Mouse (Mus musculus): ENCODE results near the gene Upf1. TPM values are rescaled to one million over a fixed set of nuclear protein-coding genes. Genes with fewer than 3 reads are reported as not detected.
A peak's percentile ranks its signal among the peaks of the same experiment; 100 is the strongest.

Gene Upf1
- polyA plus RNA-seq, 1 experiment: 30.8 TPM

DNA sequence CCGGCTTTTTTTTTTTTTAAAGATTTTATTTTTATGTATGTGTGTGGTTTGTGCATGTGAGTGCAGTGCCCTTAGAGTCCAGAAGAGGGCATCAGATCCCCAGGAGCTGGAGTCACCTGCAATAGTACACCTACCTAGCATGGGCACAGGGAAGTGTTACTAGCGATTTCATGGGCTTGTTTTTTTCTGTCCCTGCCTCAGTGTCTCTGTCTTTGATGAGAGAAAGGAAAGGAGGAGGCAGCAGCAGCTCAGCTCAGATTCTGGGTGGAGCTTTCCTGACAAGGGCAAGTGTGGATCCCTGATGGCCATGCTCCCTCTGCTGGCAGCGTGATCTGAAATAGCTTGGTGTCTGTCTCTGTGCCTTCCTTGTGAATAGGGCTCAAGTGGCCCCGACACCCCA, 7.7 kb upstream of the Upf1 start:
- DNase-seq (ENCODE audit: extremely low spot score in 1 of 2, low spot score in 1 of 2): no peak

DNA sequence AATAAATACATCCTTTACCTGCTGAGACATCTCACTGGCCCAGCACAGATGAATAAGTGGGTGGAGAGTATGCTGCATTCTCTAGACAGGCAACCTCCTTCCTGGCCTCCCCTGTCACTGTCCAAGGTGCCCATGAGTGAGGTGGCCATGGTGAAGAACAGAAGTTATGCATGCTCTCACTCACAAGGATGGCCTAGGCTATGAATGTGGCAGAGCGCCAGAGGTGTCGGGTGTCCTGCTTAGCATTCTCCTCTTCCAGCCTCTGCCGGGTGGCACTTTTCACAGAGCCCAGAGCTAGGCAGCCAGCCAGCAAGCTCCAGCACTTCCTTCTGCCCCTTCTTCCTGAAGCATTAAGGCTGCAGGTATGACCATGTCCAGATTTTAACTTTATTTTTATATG, 6.3 kb upstream of the Upf1 start:
- DNase-seq (ENCODE audit: extremely low spot score in 1 of 2, low spot score in 1 of 2): no peak

DNA sequence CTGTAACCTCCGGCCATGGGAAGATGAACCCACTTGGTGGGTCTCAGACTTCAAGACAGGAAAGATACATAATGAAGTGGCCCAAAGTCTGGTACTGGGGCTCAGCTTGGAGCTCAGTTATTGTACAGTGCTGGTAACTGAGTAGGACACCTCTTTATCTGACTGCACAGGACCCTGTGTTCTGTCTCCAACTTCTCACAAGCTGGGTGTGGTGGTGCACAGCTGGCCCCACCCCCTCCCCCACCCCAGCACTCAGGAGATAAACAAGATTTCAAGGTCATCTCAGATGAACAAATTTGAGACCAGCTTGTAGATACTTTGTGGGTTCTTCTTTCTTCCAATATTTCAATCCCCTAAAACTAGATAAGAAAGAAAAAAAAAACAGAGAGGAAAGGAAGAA, 3.0 kb upstream of the Upf1 start:
- DNase-seq (ENCODE audit: extremely low spot score in 1 of 2, low spot score in 1 of 2): no peak

DNA sequence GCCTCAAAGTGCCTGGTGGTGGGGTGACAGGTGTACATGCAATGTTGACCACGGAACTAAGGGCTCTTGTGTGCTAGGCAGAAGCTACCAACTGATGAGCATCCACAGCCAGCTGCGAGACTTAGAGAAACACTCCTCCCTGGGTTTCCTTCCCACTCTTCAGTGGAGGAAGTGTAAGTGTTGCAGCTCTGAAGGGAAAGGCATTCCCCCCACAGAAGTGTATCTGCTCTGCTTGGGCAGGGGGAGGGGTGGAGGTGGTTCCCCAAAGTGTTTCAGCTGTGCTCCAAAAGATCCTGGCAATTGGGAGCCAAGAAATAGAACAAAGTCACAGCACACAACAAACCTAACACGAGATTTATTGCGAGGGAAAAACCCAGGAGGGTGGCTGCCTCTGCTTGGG, 926 bp upstream of the Upf1 start:
- DNase-seq (ENCODE audit: extremely low spot score in 1 of 2, low spot score in 1 of 2): peak; percentile 66 to 73

DNA sequence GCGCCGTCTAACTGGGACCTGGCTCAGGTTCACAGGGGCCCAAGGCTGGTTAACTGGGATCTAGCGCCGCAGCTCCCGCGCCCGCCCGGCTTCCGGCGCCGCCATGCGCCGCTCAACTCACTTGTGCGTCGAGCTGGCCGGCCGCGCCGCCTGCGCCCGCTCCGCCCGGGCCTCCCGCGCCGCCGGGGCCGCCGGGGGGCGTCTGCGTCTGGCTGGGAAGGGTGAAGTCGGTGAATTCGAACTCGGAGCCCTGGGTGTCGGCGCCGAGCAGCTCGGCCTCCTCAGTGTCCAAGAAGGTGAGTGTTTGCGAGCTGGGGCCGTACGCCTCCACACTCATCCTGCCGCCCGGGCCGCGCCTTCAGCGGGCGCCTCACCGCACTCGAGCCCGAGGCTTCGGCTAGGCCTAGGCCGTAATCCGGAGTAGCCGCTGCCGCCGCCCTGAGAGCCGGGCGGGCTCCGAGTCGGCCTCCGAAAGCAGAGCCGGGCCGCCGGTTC, 374 bp downstream of the Upf1 start:
- DNase-seq (ENCODE audit: extremely low spot score in 1 of 2, low spot score in 1 of 2): no peak

DNA sequence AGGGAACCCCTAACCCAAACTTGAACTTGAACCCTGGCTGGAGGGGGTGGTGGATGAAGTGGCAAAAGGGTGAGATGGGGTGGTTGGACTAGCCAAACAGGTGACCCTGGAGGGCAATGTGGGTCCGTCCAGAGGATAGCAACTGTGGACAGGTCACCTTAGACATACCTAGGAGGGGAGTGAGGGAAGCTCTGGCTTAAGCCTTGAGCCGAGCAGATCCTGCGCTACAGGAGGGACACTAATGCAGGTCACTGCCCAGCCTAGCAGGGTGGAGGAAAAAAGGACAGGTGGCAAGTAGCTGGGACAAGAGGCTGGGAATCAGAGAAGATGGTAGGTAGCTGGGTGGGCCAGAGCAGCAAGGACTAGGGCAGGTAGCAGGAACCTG, 1.1 kb downstream of the Upf1 start:
- no peak for DNase-seq (ENCODE audit: extremely low spot score in 1 of 2, low spot score in 1 of 2)

DNA sequence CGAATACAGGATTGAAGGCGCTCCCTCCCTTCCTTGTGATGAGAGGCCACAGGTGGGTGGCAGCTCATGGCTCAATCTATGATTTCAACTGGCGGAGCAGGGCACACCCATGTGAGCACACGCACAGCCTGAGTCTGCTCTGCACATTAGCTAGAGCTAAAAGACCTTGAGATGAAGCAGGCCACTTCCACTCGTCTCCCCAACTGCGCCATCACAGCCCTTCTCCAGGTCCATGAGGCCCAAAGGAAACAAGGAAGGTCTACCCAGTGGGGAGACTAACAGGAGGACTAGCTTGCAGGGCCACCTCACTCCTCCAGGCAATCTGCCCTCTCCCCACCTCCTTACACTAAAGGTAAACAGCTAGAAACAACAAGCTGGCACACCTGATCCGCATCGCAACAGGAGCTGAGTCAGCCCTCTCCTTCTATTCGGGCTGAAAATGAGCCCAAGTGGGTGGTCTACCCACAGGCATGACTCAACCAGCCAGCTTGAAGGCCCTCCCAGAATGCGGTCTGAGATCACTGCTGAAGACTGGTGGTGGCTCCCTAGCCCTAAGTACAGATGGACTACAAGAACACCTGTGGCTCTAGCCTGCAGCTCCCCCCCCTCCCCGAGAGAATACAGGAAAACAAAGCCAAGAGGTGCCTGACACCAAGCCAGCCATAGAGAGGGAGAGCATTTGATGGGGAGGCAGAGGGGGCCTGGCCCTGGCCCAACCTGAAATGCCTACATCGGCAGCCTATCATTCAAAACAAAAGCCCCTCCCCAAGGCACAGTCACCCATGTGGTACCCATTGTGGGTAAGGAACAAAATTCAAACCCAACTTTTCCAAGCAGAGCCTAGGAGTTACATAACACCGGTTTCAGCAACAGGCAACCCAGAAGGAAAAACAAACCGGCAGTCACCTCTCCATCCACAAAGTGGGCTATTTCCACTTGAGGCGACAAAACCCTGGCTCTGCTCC, 1.8 kb downstream of the Upf1 start:
- peak in 1 of 2 experiments; percentile 49 for DNase-seq (ENCODE audit: extremely low spot score in 1 of 2, low spot score in 1 of 2)

DNA sequence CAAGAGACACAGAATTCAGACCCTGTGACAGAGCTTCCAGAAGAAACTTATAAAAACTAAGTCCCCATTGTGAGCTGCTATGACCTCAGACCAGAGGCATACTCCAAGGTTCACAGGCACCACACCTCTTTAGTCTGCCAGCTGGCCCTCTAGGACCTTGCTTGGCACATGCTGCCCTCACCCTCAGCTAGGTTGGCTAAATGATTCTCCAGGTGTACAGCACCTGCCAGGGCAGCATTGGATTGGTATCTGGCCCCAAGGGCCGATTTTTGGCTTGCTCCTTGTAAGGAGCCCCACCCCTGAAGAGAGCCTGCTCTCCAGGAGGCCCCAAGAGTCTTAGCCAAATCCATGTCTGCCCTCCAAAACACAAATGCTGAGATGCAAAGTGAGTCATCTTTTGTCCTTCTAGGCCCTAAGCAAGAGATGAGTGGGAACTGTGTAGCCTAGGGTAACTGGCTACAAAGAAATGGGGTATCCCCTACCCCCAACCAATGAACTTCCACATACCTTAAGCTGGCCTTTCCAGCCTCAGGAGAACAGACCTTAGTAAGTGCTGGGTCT, 5.1 kb downstream of the Upf1 start:
- DNase-seq (ENCODE audit: extremely low spot score in 1 of 2, low spot score in 1 of 2): no peak

DNA sequence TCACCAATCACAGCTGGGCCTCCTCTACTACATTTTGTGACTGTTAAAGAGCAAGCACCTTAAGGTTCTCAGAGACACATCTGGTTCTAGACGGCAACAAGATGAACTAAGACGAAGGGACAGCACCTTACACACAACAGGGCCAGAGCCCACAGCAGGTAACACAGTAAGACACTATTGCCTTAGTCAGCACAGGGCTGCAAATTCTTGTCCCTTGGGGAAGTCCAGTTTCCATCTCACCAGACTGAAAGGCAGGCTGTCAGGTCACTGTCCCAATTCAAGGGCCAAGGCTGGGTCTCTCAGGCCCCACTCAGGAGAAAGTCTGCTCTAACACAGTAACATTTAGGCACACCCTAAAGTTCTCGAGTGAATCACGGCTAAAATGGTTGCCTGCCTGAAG, 5.6 kb downstream of the Upf1 start:
- no peak for DNase-seq (ENCODE audit: extremely low spot score in 1 of 2, low spot score in 1 of 2)

DNA sequence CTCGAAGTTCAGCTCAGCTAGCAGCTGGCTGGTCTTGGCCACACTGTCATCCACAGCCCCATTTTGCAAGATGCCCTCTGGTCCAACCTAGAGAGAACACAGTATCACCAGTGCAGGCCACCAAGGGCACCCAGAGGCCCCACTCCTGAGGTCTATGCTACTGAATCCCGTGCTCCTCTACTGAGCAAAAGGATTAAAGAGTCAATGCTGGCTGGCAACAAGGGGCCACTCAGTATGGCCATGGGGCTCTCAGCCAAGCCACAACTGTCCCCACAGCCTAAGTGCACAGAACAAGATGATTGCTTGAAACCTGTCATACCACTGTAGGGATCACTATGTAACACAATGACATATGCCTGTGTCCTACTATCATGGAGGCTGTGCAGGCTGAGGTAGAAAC, 8.8 kb downstream of the Upf1 start:
- DNase-seq (ENCODE audit: extremely low spot score in 1 of 2, low spot score in 1 of 2): no peak

DNA sequence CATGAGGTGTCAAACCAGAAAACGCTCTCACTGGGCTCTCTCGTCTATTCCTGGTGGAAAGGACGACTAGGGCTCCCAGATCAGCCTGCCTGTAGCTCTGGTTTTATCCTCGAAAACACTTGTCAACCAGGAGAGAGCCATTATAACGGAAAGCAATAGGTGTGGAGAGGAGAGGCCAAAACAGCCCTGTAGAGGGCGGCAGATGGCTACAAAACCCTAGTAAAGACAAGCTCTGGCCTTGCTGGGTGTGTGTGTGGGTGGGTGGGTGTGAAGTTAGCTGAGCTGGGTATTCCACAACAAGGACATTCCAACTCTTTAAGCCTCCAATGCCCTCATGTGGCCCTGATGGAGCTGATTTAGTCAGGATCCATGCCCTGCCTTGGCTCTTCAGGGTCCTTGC, 9.4 kb downstream of the Upf1 start:
- DNase-seq (ENCODE audit: extremely low spot score in 1 of 2, low spot score in 1 of 2): peak in 1 of 2 experiments; percentile 63

DNA sequence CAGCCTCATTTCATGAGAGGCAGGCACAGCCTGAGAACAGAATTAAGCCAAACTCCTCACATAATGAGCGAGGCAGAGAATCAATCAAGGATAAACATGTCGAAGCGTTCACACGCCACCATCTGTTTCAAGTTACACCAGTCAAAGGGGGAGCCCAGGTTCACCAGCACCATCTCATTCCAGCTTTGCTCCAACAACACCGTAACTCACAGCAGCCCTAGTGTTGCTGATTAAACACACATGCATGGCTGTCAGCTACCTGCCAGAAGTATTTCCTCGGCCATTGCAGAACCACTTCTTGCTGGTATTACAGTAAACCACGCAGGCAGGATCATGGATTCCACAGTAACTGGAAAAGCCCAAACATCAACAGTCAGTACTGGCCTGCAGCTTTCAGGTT, 10.0 kb downstream of the Upf1 start:
- DNase-seq (ENCODE audit: extremely low spot score in 1 of 2, low spot score in 1 of 2): no peak

DNA sequence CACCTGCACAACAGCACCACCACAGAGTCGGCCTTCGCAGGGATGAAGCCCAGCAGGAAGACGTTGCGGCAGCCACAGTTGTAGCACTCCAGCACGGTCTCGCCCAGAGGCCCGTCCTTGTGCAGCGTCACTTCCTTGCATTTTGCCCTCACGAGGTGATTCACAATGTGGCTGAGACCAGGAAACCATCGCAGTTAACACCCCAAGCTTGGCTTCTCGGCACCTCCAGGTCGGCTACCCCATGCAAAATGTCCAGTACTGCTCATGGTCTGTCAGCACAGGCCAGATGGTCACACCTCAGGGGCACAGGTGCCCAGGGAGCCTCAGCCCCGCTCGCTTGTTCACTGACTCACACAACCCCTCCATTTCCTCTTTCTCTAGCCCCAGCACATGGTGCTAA, 11.1 kb downstream of the Upf1 start:
- no peak for DNase-seq (ENCODE audit: extremely low spot score in 1 of 2, low spot score in 1 of 2)

DNA sequence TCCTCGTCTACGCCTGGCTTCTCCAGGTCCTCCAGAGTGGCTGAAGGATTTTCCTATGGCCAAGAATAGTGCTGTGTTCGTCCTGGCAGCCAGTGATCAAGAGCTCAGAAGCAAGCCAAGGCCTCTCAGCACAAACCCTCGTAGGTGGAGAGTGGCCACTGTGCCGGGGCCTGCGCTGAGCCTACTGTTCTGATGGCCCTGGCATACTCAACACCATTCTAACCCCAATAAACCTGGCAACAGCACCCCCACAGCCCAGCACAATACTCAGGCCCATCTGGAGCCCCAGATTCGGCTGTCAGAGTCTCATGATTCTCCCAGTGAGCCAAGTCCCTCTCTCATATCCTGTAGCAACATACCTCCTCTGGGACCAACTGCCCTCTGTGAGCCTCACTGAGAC, 12.4 kb downstream of the Upf1 start:
- no peak for DNase-seq (ENCODE audit: extremely low spot score in 1 of 2, low spot score in 1 of 2)

DNA sequence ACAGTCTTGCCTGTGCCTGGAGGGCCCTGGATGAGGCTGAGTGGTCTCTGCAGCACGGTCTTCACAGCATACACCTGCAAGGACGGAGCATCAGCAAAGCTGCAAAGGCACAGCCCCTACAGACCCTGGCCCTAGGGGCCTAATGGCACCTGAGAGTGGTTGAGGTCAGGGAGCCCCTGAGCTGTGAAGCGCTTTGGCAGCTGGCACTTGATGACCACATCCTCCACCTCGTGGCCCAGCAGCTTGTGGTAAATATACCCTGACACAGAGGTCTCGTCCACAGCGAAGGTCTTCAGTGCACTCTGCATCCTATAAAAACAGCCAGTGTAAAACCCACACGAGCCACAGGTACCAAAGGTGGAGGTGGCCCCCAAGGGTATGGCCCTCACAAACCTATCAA, 14.1 kb downstream of the Upf1 start:
- no peak for DNase-seq (ENCODE audit: extremely low spot score in 1 of 2, low spot score in 1 of 2)

DNA sequence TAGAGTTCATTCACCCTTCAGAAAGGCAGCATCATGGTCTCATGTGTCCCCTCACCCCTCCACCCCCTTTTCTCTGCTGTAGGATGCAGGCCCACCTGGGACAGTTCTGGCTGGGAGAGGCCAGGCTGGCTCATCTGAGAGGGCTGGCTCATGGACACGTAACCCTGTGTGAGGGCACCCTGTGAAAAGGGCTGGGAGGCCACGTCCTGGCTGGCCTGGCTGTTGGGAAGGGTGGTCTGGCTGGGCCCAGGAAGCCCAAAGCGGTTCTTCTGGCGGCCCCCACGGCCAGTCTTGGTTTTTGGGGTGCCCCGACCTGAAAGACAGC, 20.2 kb downstream of the Upf1 start:
- DNase-seq (ENCODE audit: extremely low spot score in 1 of 2, low spot score in 1 of 2): no peak

DNA sequence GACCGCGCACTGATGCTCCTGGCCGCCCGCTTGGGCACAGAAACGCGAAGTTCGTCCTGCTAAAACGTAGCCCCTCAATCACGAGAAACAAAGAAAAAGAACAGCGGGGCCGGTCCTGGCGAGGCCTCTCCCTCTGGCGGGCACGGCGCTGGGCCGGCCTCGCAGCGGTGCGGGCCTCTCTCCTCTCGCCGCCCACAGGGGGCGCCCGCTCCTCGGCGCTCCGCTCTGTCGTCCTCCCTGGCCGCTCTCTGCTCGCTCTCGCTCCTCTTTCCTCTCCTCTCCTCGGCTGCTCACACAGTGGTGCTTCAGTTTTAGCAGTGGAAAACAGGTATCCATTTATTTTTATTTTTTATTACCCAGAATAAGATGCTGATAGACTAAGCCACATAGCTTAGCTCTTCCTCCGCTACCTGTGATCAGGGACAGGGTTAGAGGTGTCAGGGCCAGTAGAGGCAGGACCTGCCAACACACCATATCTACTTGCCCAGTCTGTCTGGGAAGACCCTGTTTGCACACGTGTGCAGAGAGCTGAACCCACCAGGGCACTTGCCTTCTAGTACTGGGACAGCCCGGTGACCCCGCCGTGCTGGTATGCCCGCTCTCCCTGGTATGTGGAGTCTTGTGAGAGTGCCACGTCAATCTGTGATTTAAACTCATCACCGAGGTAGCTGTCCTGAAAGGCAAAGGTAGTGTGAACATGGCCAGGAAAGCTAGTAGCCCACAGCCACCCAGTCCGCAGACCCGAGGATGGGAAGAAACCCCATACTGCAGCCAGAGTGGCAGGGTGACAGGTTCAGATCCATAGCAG, 20.8 kb downstream of the Upf1 start:
- DNase-seq (ENCODE audit: extremely low spot score in 1 of 2, low spot score in 1 of 2): peak in 1 of 2 experiments; percentile 72

DNA sequence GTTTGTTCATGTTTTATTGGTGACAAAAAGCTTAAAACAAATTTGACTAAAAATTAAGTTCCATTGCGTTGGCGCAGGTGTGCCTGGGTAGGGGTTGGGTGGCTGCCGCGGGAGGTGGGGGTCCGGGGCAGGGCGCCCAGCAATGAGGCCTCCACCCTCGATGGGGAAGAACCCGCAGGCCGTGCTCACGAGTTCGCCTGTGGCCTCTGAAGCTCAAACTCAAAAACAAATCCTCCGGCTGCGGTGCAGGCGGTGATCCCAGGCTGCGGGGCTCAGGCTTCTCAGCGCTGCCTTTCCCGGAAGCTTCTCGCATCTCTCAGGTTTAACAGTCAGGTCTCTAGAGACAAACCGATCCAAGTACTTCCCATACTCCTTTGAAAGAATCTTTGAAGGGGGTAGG, 21.6 kb downstream of the Upf1 start:
- DNase-seq (ENCODE audit: extremely low spot score in 1 of 2, low spot score in 1 of 2): no peak

DNA sequence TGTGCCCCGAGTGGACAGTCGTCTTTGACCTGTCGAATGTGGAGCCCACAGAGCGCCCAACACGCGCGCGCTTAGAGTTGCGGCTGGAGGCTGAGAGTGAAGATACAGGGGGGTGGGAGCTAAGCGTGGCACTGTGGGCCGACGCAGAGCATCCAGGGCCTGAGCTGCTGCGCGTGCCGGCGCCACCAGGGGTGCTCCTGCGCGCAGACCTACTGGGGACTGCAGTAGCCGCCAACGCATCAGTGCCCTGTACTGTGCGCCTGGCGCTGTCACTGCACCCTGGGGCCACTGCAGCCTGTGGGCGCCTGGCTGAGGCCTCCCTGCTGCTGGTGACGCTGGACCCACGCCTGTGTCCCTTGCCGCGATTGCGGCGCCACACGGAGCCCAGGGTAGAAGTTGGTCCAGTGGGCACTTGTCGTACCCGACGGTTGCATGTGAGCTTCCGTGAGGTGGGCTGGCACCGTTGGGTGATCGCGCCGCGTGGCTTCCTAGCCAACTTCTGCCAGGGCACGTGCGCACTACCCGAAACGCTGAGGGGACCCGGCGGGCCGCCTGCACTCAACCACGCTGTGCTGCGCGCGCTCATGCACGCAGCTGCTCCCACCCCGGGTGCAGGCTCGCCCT, 22.2 kb downstream of the Upf1 start:
- peak; percentile 61 to 71 for DNase-seq (ENCODE audit: extremely low spot score in 1 of 2, low spot score in 1 of 2)

DNA sequence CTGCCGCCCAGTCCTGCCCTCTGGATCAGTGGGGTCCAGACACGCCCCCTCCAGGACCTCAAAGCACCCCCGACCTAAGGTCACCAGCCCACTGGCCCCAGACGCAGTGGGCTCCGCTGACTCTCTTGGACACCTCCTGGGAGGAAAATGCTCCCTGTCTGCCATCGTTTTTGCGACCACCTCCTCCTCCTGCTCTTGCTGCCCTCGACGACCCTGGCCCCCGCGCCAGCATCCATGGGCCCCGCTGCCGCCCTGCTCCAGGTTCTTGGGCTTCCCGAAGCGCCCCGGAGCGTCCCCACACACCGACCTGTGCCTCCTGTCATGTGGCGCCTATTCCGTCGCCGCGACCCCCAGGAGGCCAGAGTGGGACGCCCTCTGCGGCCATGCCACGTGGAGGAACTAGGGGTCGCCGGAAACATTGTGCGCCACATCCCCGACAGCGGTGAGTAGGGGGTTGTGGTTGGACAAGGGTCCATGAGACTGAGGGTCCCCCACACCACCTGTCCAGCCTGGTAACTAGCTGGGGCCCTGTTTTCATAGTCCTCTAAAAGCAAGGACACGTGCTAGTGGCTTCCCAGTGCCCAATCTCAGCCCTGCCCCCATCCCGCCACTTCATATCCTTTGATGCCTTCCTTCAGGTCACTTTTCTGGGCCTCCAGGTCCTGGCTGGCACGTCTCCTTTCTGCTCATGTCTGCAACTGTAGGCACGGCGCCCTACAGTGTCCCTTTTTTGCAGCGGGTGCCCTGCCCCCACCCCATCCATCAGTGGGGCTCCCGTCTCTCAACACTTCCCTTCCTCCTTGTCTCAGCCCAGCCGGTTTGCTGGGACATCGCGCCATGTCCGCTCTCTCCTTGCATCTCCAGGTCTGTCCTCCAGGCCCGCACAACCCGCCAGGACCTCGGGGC, 23.0 kb downstream of the Upf1 start:
- DNase-seq (ENCODE audit: extremely low spot score in 1 of 2, low spot score in 1 of 2): no peak
